Mouse (Mus musculus) ES-E14 (cell line): ENCODE measurements at regions not wholly inside any gene's neighbourhood (a gene's known extent, or its start where the extent isn't known, plus 50 kb on each side); places are given as distances from the start of the nearest gene placed in this dataset.

Experiments used
- CHD2 ChIP-seq: IDR thresholded peaks from 2 replicates; pipeline ENCODE4 v1.6.1; 2014; ENCODE audit warnings: mild to moderate bottlenecking, low read depth, low read length, inconsistent platforms
- ZNF384 ChIP-seq: IDR thresholded peaks from 2 replicates; pipeline ENCODE4 v1.6.1; 2012; ENCODE audit warnings: low read depth, low read length, inconsistent platforms

GRCm38 (mm10) chr15:36934801-36935200 lies 72.8 kb downstream of the Zfp706 start:
- TF ChIP-seq CHD2 = no peak
- TF ChIP-seq ZNF384 = no peak
